Mouse (Mus musculus) v-Abl transformed pro-B cells (cell line): ENCODE measurements at regions not wholly inside any gene's neighbourhood (a gene's known extent, or its start where the extent isn't known, plus 50 kb on each side); places are given as distances from the start of the nearest gene placed in this dataset.

ENCODE experiments used
- in situ Hi-C, 2 experiments: fragments of 400-800 bp; cut with MboI; formaldehyde crosslinking; loops; one replicate each; pipeline ENCODE4 v1.15.1; 2025; ENCODE audit not compliant: unreplicated experiment in 2 of 2

GRCm38 (mm10) chr7:136136666-136137065, 420.5 kb upstream of the Mki67 start:
- in situ Hi-C loops, result no loop called here

- in situ Hi-C loops, result no loop called here
Observed at GRCm38 (mm10) chr7:136137341-136137740, 421.2 kb upstream of the Mki67 start.

- in situ Hi-C loops, result no loop called here
Observed at GRCm38 (mm10) chr7:136137831-136138602, 421.9 kb upstream of the Mki67 start.

- in situ Hi-C loops, result loop anchor here (5.0 to 10.0 kb wide), 4 partner anchors 131 to 1322 kb away; no protein-coding TSS in a partner anchor
Observed at GRCm38 (mm10) chr7:136142832-136143231, 426.7 kb upstream of the Mki67 start.

GRCm38 (mm10) chr7:136150196-136150595, 434.0 kb upstream of the Mki67 start:
- in situ Hi-C loops, result loop anchor here in 1 of 2 experiments (5.0 kb wide), 1 partner anchor 147 kb away; no protein-coding TSS in a partner anchor

- in situ Hi-C loops, result loop anchor here in 1 of 2 experiments (5.0 kb wide), 1 partner anchor 146 kb away; no protein-coding TSS in a partner anchor
Observed at GRCm38 (mm10) chr7:136151301-136151930, 435.3 kb upstream of the Mki67 start.

- in situ Hi-C loops, result loop anchor here in 1 of 2 experiments (5.0 kb wide), 1 partner anchor 145 kb away; no protein-coding TSS in a partner anchor
Observed at GRCm38 (mm10) chr7:136152470-136152869, 436.3 kb upstream of the Mki67 start.

GRCm38 (mm10) chr7:136153621-136154020, 437.5 kb upstream of the Mki67 start:
- in situ Hi-C loops, result loop anchor here in 1 of 2 experiments (5.0 kb wide), 1 partner anchor 144 kb away; no protein-coding TSS in a partner anchor

GRCm38 (mm10) chr7:136159136-136159535, 443.0 kb upstream of the Mki67 start:
- in situ Hi-C loops, result no loop called here

- in situ Hi-C loops, result no loop called here
Observed at GRCm38 (mm10) chr7:136161526-136161925, 445.4 kb upstream of the Mki67 start.

GRCm38 (mm10) chr7:136164834-136165233, 448.7 kb upstream of the Mki67 start:
- in situ Hi-C loops, result no loop called here

- in situ Hi-C loops, result no loop called here
Observed at GRCm38 (mm10) chr7:136169261-136169660, 453.1 kb upstream of the Mki67 start.

- in situ Hi-C loops, result no loop called here
Observed at GRCm38 (mm10) chr7:136176373-136176772, 460.2 kb upstream of the Mki67 start.

GRCm38 (mm10) chr7:136180996-136181395, 464.8 kb upstream of the Mki67 start:
- in situ Hi-C loops, result no loop called here

GRCm38 (mm10) chr7:136182101-136182500, 465.9 kb upstream of the Mki67 start:
- in situ Hi-C loops, result no loop called here

GRCm38 (mm10) chr7:136196424-136197160, 480.4 kb upstream of the Mki67 start:
- in situ Hi-C loops, result no loop called here

- in situ Hi-C loops, result no loop called here
Observed at GRCm38 (mm10) chr7:136208879-136209278, 492.7 kb upstream of the Mki67 start.

- in situ Hi-C loops, result no loop called here
Observed at GRCm38 (mm10) chr7:136209299-136210171, 493.4 kb upstream of the Mki67 start.

GRCm38 (mm10) chr7:136212492-136212891, 496.3 kb upstream of the Mki67 start:
- in situ Hi-C loops, result no loop called here
